Mouse (Mus musculus) common myeloid progenitor, adult 5-6 weeks (primary cell): Measurements from ENCODE around the gene Pip4p1. TPM values are rescaled to one million over a fixed set of nuclear protein-coding genes. Genes with fewer than 3 reads are reported as not detected.

Experiments
- ATAC-seq: replicated peaks from 2 replicates; pipeline ENCODE4 v1.8.0; 2016; ENCODE audit warnings: low read depth, mild to moderate bottlenecking, moderate TSS enrichment, inconsistent platforms; ENCODE audit not compliant: poor library complexity, severe bottlenecking
- total RNA-seq: library from RNA; stranded (forward); fragments of 200-1000, 187-1606 nt; gene quantifications from 2 replicates; pipeline ENCODE4 v1.2.3, GENCODE M21; 2017

The Pip4p1 gene
- total RNA-seq, 1 experiment from 2014 or later, result 15.6 TPM

DNA sequence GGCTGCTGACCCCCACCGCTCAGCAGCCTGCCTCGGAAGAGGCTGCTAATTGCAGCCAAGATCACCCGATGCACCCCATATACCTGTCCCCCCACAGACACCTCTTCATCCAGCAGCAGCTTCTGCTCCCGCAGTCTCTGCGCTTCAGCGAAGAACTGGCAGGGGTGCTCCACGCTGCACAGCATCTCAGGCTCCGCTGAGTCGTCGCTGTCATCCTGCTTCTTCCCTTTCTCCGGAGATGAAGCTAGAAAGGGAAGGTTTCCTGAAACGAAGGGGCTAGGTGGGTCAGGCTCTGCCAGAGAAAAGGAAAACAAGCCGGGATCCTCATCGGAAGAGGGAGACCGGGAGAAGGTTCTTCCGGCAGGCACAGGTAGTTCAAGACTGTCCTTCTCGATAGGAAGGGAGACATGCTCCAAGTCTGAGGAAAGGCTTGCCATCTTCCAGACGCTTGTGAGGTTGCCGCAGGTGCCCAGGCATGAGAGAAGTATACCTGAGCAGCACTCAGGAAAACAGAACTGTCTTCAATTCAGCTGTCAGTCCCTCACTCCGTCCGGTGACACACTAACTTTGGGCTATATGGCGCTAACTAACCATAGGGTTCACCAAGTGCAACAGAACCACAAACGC, 33.8 kb downstream of the Pip4p1 start:
- no peak for ATAC-seq

DNA sequence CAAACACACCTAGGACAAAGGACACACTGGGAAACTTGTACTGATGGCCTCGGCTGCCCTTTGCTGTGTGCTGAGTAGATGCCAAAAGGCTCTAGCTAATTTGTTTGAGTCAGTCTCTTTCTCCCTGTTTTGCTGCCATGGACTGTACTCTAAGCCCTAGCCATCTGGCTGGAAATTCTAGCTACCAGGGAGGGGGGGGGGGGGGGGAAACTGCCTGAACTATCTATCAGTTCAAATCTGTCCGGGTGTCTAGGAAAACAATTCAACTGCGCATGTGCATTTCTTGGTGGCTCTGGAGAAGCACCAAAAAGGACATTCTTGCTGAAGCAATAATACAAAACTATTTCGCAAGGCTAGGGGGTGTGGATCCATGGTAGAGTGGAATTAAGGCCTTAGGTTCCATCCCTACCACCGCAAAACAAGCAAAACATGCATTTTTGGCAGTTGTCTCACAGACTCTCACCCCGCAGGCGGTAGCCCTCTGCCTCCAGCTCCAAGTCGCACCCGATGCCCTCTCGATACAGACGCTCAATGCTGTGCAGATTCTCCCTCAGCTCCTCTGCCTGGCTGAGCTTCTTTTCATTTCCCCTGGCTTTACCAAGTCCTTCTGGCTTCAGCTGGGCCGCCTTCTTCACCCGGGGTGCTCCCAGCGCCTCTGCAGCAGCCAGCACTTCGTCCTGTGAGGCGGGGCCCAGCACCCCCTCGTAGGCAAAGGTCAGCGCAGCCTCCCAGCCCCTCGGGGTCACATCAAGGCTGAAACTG, 34.5 kb downstream of the Pip4p1 start:
- peak; percentile 51 for ATAC-seq

DNA sequence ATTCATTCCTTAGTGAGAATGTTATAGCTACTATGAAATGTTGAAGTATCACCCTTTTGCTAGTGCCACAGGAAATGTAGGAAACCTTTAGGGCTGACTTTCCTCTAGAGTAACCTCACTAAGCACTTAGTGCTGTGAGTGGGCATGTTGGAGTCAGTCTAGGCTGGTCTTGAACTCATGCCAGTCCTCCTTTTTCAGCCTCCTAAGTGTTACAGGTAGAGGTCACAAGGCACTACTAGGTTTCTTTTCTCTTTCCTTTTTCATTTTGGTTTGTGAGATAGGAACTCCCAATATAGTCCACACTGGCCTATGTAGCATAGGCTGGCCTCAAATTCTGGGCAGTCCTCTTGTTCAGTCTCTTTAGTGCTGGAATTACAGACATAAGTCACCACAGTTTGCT, 35.2 kb downstream of the Pip4p1 start:
- ATAC-seq, result no peak

DNA sequence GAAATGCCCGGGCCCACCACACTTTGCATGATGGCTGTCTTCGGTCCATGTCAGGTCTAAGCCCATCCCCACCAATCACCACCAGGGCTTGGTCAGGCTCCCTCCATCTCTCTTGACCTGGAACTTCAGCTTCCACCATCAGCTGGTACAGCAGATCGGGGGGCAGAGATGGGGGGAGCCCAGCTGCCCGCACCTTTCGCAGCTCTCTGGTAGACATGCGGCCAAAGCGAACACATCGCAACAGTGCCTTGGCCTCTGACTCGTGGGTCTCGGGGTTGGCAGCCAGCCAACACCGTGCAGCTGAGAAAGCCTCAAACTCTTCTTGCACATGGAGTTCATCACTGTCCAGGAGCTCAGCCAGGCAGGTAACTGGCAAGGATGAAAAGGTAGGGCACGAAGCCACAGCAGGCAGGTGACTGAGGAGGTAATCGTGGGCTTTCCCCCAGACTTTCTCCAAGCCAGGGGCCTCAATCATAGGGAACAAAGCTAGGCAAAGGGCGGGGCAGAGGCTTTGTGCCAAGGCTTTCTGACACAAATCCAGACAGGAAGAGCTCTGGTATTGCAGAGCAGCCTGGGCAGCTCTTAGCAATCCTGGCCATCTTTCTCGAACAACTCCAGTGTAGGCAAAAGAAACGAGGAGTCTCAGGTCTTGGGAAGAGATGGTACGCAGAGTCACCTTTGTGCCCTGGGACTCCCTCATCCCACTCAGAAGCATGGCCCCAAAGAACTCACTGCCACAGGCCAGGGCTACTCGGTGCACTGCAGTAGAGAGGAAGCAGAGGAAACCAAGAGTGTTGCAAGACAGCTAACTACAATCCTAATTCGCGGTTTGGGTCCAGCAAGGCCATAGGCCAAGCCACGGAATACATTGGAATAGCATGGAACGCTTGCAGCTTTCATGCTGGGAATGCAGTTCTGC, 37.9 kb downstream of the Pip4p1 start:
- ATAC-seq, result peak; percentile 63

DNA sequence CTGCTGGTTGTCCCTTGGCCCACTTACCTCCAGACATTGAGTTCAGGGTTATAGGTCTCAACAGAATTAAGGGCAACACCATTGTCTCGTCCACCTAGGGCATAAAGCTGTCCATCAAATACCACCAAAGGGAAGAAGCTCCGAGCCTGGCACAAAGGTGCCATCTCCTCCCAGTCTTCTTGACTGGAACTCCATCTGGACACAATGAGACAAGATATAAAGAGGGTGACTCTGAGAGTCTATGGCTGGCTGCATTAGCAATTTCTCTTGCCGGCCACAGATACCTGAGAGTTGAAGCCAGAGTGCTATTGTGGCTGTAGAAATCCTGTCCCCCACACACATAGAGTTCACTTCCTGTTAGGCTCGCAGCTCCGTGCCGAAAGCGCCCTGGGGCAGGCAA, 38.6 kb downstream of the Pip4p1 start:
- 0 out of 2 replicates have a peak, but pooled peaks have one; percentile 13 for ATAC-seq

DNA sequence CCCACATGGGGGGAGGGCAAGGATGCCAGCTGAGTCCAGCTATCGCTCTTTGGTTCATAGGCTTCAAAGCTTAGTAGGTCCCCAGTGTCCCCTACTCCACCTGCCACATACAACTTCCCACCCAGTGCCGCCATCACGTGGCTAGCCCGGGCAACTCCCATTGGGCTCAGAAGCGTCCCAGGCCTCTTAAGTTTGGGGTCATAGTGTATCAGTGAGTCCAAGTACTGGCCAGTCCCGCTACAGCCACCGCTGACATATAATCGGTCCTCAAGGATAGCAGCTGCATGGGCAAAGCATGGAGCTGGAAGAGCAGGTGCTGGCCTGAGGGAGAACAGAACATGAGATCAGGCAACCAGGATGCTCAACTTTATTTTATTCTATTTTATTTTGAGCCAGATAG, 39.0 kb downstream of the Pip4p1 start:
- ATAC-seq, result no peak

DNA sequence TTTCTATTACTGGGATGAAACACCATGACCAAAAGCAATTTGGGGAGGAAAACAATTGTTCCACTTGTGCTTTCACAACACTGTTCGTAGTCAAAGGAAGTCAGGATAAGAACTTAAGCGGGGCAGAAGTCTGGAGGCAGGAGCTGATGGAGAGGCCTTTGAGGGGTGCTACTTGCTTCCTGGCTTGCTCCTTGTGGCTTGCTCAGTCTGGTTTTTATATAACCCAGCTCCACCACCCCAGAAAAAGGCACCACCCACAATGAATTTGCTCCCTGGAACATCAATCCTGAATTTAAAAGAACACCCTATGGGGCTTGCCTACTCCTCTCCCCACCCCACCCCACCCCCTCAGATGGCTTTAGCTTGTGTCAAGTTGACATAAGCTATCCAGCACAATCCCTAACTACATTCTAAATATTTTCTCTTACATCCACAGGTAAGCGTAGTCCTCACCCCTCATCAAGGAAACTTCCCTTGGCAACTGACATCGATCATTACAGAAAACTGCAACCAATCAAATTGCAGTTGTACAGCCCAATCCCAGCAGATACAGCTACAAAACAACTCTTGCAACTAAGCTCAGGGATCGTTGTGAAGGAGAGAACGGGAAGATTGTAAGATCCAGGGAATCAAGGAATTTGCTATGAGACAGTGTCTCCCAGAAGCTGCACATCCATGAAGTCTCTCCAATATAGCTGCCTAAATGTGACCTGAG, 54.3 kb downstream of the Pip4p1 start:
- ATAC-seq, result no peak

Other genes with a start within 250 kb of the Pip4p1 start
- gene Olfr747, start 237.7 kb downstream of the Pip4p1 start, total RNA-seq, result not detected in 2 replicates
- gene Olfr748, start 223.5 kb downstream of the Pip4p1 start, total RNA-seq, result not detected in 2 replicates
- gene Olfr749, start 185.8 kb downstream of the Pip4p1 start, total RNA-seq, result not detected in 2 replicates
- 34.8 and 38.3 TPM in 2 replicates for gene Ttc5, start 145.3 kb downstream of the Pip4p1 start, total RNA-seq
- gene Ccnb1ip1, start 123.1 kb downstream of the Pip4p1 start, total RNA-seq, result not detected in 2 replicates
- 79.1 and 92.3 TPM in 2 replicates for gene Parp2, start 123.0 kb downstream of the Pip4p1 start, total RNA-seq
- 12.7 and 19.3 TPM in 2 replicates for gene Tep1, start 60.3 kb downstream of the Pip4p1 start, total RNA-seq
- gene Klhl33, start 33.3 kb downstream of the Pip4p1 start, total RNA-seq, result 0.32 TPM in 1 of 2 replicates, not detected in the other
- gene Osgep, start 6.0 kb downstream of the Pip4p1 start, total RNA-seq, result 110 and 124 TPM in 2 replicates
- gene Apex1, start 5.9 kb downstream of the Pip4p1 start, total RNA-seq, result 206 and 222 TPM in 2 replicates
- 144 and 156 TPM in 2 replicates for gene Pnp, start 226 bp upstream of the Pip4p1 start, total RNA-seq
- 34.9 and 44.0 TPM in 2 replicates for gene Gm49342, start 13.7 kb upstream of the Pip4p1 start, total RNA-seq
- 1.5 and 5.4 TPM in 2 replicates for gene Pnp2, start 25.1 kb upstream of the Pip4p1 start, total RNA-seq
- not detected in 2 replicates for gene Rnase10, start 76.9 kb upstream of the Pip4p1 start, total RNA-seq
- not detected in 2 replicates for gene Rnase9, start 111.0 kb upstream of the Pip4p1 start, total RNA-seq
- not detected in 2 replicates for gene Rnase11, start 119.3 kb upstream of the Pip4p1 start, total RNA-seq
- not detected in 2 replicates for gene Rnase12, start 126.8 kb upstream of the Pip4p1 start, total RNA-seq
- gene Olfr750, start 143.6 kb upstream of the Pip4p1 start, total RNA-seq, result not detected in 2 replicates
- gene Rnase4, start 160.2 kb upstream of the Pip4p1 start, total RNA-seq, result 0.82 and 2.5 TPM in 2 replicates
- gene Ang, start 160.3 kb upstream of the Pip4p1 start, total RNA-seq, result 1.1 TPM in 1 of 2 replicates, not detected in the other
- gene Eddm3b, start 183.6 kb upstream of the Pip4p1 start, total RNA-seq, result not detected in 2 replicates
- gene Rnase6, start 193.1 kb upstream of the Pip4p1 start, total RNA-seq, result 49.7 and 62.1 TPM in 2 replicates
- gene Rnase1, start 215.9 kb upstream of the Pip4p1 start, total RNA-seq, result not detected in 2 replicates
- not detected in 2 replicates for gene Rnase2b, start 231.4 kb upstream of the Pip4p1 start, total RNA-seq